Mouse (Mus musculus) adrenal gland (tissue): ENCODE results near the gene Rnf216.
"Not testable (repeated sequence)": the region's sequence is repeated elsewhere in the genome, so short reads cannot be mapped to it uniquely, and the experiment has no call there.

ENCODE experiments used
- intact Hi-C: fragments of 180-260 bp; cut with DNase I; formaldehyde crosslinking; loops from one replicate; pipeline ENCODE4 v1.15.1; 2025
- long read RNA-seq, 2 experiments: library from polyadenylated mRNA; unstranded; transcript quantifications; one replicate each; pipeline ENCODE4 v2.0.0; 2020; ENCODE audit warnings: borderline replicate concordance in 1 of 2; ENCODE audit not compliant: insufficient replicate concordance in 1 of 2

Gene Rnf216
- long read RNA-seq, experiment 1, full-length matches to known transcripts, result 1 of 8 reads
- long read RNA-seq, experiment 1, partial matches to known transcripts, result 1 of 8 reads
- long read RNA-seq, experiment 1, other reads (novel, unspliced or antisense), result 6 of 8 reads
- long read RNA-seq, experiment 2, partial matches to known transcripts, result 11 of 21 reads
- long read RNA-seq, experiment 2, other reads (novel, unspliced or antisense), result 10 of 21 reads

- intact Hi-C loops, result loop anchor here (2.0 kb wide), 1 partner anchor 32 kb away; no protein-coding TSS in a partner anchor
Measured at GRCm38 (mm10) chr5:143112281-143113246, at the start of gene Rnf216. Gene Rnf216 (minus strand): TSS chr5:143112994.

GRCm38 (mm10) chr5:143155534-143155933 lies 42.7 kb upstream of the Rnf216 start:
- intact Hi-C loops, result no loop called here

- intact Hi-C loops, result no loop called here
Measured at GRCm38 (mm10) chr5:143153756-143154155, 41.0 kb upstream of the Rnf216 start.

- intact Hi-C loops, result no loop called here
Measured at GRCm38 (mm10) chr5:143150044-143150443, 37.2 kb upstream of the Rnf216 start.

DNA sequence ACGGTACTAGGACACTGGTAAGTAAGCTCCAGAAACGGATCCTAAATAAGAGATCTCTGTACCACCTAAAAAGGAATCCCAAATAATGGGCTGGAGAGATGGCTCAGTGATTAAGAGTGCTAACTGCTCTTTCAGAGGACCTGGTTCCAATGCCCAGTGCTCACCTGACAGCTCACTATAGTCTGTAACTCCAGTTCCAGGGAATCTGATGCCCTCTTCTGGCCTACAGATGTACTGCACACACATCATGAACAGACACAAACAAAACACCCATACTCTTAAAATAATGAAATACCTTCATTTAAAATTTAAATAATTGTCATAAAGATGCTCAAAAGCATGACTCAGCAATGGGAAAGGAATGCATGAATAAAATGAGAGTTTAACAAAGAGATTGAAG lies 36.7 kb upstream of the Rnf216 start:
- intact Hi-C loops, result no loop called here

GRCm38 (mm10) chr5:143148661-143149060 lies 35.9 kb upstream of the Rnf216 start:
- intact Hi-C loops, result no loop called here

- intact Hi-C loops, result no loop called here
Measured at GRCm38 (mm10) chr5:143147481-143147880, 34.7 kb upstream of the Rnf216 start, which contains the start of gene Olfr718-ps1. Gene Olfr718-ps1 (minus strand): TSS chr5:143147581.

- intact Hi-C loops, result no loop called here
Measured at GRCm38 (mm10) chr5:143137580-143137979, 24.8 kb upstream of the Rnf216 start.

- intact Hi-C loops, result no loop called here
Measured at GRCm38 (mm10) chr5:143135042-143135441, 22.2 kb upstream of the Rnf216 start.

- intact Hi-C loops, result not testable (repeated sequence)
Measured at GRCm38 (mm10) chr5:143134216-143135010, 21.6 kb upstream of the Rnf216 start.

DNA sequence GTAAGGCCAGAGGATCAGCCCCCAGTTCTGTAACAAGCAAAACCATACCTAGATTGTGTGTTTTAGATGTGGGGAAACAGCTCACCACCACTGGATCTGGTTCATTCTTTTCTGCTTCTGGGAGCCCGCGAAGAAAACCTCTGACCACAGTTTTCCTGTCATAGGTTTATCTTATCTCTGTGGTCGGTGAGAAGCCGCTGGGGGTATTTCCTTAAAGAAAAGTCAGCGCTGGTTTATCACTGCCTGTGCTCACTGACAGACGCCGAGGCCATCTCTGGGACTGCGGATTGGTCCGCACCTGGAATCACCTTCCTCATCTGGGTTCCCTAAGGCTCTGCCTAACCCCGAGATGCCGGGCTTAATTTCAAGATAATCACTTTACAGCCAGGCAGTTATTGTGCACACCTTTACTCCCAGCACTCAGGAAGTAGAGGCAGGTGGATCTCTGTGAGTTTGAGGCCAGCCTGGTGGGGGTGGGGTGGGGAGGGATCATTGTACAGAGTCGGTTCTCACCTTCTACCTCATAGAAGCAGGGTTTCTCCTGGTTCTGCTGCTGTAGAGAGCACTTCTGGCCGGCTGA lies 20.2 kb upstream of the Rnf216 start:
- intact Hi-C loops, result no loop called here

DNA sequence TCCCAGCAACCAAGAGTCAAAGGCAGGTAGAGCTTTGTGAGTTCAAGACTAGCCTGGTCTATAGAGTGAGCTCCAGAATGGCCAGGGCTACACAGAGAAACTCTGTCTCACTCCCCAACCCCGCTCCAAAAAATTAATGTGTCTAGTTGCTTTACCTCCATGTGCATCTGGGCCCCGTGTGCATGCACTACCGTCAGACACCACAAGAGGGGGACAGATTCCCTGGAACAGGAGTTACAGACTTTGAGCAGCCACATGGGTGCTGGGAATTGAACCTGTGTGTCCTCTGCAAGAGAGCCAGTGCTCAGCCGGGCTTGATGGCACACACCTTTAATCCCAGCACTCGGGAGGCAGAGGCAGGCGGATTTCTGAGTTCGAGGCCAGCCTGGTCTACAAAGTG lies 17.5 kb upstream of the Rnf216 start:
- intact Hi-C loops, result no loop called here

- intact Hi-C loops, result no loop called here
Measured at GRCm38 (mm10) chr5:143129101-143129500, 16.3 kb upstream of the Rnf216 start.

- intact Hi-C loops, result no loop called here
Measured at GRCm38 (mm10) chr5:143127837-143128236, 15.0 kb upstream of the Rnf216 start.

GRCm38 (mm10) chr5:143126908-143127307 lies 14.1 kb upstream of the Rnf216 start:
- intact Hi-C loops, result no loop called here

GRCm38 (mm10) chr5:143126089-143126488 lies 13.3 kb upstream of the Rnf216 start:
- intact Hi-C loops, result no loop called here

DNA sequence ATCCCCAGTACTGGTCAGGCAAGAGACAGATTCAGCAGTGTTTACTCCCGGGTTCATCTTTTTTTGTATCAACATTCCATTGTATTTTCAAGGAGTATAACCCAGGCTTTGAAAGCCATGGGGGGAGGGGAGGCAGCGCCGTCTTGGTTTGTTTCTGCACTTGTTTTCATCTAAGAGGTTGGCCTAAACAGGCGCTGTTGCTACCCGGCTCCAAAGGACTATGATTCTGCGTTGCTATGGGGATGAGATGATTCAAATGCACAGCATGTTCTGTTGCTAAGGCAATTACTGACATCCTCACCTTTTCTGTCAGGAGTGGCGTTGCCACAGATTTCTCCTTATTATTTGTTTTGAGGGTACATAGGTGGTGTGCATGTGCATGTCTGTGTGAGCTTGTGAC lies 12.8 kb upstream of the Rnf216 start:
- intact Hi-C loops, result no loop called here

GRCm38 (mm10) chr5:143124805-143125378 lies 12.1 kb upstream of the Rnf216 start:
- intact Hi-C loops, result no loop called here

GRCm38 (mm10) chr5:143122673-143123072 lies 9.9 kb upstream of the Rnf216 start:
- intact Hi-C loops, result no loop called here

DNA sequence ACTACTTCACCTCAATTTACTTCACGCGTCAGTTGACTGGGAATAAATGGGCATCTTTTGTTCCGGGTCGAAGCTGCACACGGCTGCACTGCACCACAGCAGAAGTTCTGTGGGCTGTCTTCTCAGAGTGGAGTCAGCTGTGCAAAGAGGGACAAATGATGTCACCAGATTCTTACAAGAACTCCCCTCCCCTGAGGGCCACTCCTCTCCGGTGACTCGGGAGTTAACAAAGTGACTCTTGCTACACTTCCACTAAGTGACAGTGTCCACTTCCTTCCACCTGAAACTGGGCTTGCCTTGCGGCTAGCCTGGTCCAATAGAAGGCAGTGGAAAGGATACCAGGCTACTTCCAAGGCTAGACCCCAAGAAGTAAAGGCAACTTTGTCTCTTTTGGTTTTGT lies 9.3 kb upstream of the Rnf216 start:
- intact Hi-C loops, result no loop called here

DNA sequence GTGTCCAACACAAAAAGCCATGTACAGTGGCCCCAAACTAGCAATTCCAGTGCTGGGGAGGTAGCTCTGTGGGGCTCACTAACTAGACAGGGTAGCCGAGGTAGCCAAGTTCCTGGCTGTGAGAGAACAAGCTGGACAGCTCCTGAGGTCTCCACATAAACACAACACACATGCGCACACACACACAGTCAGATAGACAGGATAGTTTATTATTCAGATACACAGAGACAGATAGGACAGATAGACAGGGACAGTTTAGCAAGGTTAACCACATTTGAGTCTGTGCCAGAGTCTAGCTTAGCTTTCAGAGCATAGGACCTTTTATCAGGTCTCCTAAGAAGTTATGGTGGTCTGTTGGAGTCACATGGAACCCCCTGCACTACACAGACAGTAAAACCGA lies 6.0 kb downstream of the Rnf216 start:
- intact Hi-C loops, result no loop called here
